Mouse (Mus musculus) heart, embryonic 16.5 days (tissue): ENCODE results near the gene Tbc1d23. TPM values are rescaled to one million over a fixed set of nuclear protein-coding genes. Genes with fewer than 3 reads are reported as not detected.
A peak's percentile ranks its signal among the peaks of the same experiment; 100 is the strongest.

ENCODE experiments used
- ATAC-seq: fragments of 200-750 bp; cut with Nextera tagmentation; replicated peaks from 2 replicates; pipeline ENCODE4 v1.8.0; 2017; ENCODE audit warnings: moderate number of reproducible peaks; ENCODE audit not compliant: insufficient read depth, low FRiP score; ENCODE audit errors: extremely low read depth
- H3K27ac ChIP-seq: fragments of 300-500 bp; sonication (generic); 2 replicates; pipeline ENCODE4 v1.5.1; 2014; ENCODE audit warnings: mild to moderate bottlenecking, low read length, control low read depth, moderate library complexity
- H3K27me3 ChIP-seq: fragments of 300-500 bp; sonication (generic); 2 replicates; pipeline ENCODE4 v1.6.1; 2014; ENCODE audit warnings: low read length, mixed read lengths; ENCODE audit not compliant: control insufficient read depth, insufficient read depth
- H3K36me3 ChIP-seq: fragments of 300-500 bp; sonication (generic); 2 replicates; pipeline ENCODE4 v1.6.1; 2014; ENCODE audit not compliant: control insufficient read depth, insufficient read depth
- H3K4me1 ChIP-seq: fragments of 300-500 bp; sonication (generic); 2 replicates; pipeline ENCODE4 v1.6.1; 2014; ENCODE audit warnings: low read length, mixed read lengths; ENCODE audit not compliant: control insufficient read depth, insufficient read depth
- H3K4me2 ChIP-seq: fragments of 300-500 bp; sonication (generic); 2 replicates; pipeline ENCODE4 v1.6.1; 2014; ENCODE audit warnings: low read depth, mild to moderate bottlenecking, control low read depth, low read length
- H3K4me3 ChIP-seq: fragments of 300-500 bp; sonication (generic); 2 replicates; pipeline ENCODE4 v1.5.1; 2014; ENCODE audit warnings: mild to moderate bottlenecking, control low read depth, low read length
- H3K9ac ChIP-seq: fragments of 300-500 bp; sonication (generic); 2 replicates; pipeline ENCODE4 v1.6.1; 2014; ENCODE audit warnings: low read length, control low read depth
- H3K9me3 ChIP-seq: fragments of 300-500 bp; sonication (generic); replicated peaks from 2 replicates; pipeline ENCODE4 v1.6.1; 2016; ENCODE audit warnings: low read length; ENCODE audit not compliant: control insufficient read depth
- WGBS: fragments of 180-500 bp; shearing (Covaris S2); extraction: QIAGEN DNeasy Blood & Tissue Kit; methylation state at CpG from one replicate; pipeline ENCODE4 v1.1.7; 2014; 5-methylcytosine and 5-hydroxymethylcytosine counted together
- polyA plus RNA-seq: library from polyadenylated mRNA; unstranded; fragments of >200 nt; fragmentation: Nextera tagmentation; extraction: Ambion mirVana; gene quantifications from 2 replicates; pipeline ENCODE4 v1.2.1, GENCODE M21; 2015

Tbc1d23 gene
- 17.1 and 20.0 TPM in 2 replicates for polyA plus RNA-seq

DNA sequence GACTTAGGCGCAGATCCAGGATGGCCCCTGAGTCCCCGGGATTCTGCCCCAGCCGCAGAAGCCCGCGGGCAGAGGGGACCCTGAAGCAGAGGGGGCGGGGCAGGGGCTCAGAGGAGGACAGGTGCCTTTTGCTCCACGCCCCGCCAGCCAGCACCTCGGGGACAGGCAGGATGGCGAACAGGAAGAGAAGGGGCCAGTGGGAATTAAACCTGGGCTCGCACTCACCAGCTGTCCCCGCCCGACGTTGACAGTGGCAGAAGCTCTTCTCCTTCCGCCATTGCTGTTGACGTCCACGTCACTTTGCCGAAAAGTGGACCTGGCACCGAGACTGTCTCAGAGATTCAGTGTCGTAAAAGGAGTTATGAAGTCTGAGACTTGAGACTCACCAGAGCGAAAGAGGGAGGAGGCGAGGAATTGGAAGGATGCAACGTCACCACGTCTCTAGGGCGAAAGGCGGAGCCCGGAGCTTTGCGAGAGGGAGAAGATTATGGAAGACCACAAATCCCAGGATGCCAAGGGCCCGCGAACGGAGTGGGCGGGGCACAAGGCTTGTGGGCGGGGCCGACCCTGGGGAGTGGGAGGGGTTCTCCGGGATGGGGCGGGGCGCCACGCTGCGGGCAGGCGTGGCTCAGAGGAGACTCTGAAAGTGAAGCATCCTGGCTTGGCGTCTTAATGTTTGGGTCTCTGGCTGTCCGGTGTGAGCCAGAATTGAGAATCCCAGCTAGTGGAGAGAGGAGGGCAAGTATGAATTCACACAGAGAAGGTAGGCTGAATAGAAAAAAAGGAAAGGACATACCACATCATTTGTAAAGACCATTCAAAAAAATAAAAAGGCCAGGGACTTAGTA, at the start of gene Tbc1d23:
TSS of gene Tbc1d23 (minus strand) at position 416 of the 848 bp plus-strand sequence.
- H3K36me3 ChIP-seq, result no peaks in the 10 kb centered on the region
- no peaks in the 10 kb centered on the region for H3K9me3 ChIP-seq
- peak within 1 kb of the TSS; percentile 75 for H3K4me2 ChIP-seq
- H3K4me3 ChIP-seq, result peak within 1 kb of the TSS; percentile 96
- H3K27me3 ChIP-seq, result no peaks in the 10 kb centered on the region
- peak; percentile 96 for ATAC-seq
- H3K9ac ChIP-seq, result peak within 1 kb of the TSS; percentile 93
- H3K27ac ChIP-seq, result peak within 1 kb of the TSS; percentile 87
- peaks cover 24% of the 10 kb centered on the region for H3K4me1 ChIP-seq
- WGBS, result under 1% methylated on average over 42 of the region's 42 CpGs

DNA sequence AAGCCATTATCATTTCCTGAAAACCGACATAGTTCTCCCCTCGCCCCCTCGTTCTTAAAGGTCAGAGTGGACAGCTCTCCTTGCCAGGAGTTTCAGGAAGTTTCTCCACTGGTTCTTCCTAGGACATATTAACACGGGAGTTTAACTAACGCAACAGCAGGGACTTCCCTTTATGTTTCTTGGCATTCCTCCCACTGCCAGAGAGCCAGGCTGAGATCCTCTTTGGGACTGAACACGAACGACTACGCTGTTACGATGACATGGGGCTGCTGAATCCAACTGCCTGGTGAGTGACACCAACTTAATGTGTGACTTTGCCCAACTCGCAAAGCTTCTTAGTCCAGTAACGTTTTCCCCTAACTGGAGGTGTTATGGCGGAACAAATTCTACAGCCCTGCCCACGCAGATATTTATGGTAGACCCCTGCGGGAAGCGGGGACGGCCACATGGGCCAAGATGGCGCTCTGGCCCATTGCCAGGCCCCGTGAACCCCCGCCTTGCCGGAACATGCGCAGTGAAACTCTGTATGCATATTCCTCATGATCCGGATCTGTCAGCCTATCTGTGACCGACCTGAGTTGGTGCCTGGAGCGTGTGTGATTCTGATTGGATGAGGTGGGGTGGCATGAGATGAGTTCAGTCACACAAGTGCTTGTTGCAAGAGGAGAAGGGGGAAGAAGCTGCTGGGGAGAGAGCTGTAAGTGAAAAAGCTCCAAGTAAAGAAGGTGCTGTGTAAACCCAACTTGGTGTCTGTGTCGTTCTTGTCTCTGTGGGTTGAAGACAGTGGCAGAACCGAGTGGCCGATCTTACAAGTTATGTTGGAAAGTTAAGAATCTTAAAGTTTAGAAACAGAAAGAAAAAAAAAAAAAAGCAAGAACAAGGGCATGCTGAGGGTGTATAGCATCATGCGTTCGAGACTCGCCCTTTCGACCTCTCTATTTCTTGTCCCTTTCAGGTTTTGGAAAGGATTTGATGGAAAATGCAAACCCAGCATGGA, 49.2 kb upstream of the Tbc1d23 start:
- Histone ChIP-seq H3K27me3 (no peaks in the 10 kb centered on the region), H3K9me3 (no peaks in the 10 kb centered on the region), H3K36me3 (no peaks in the 10 kb centered on the region), H3K4me3 (no peak overlapping the region), H3K27ac (no peak overlapping the region), H3K4me2 (no peak overlapping the region), H3K9ac (no peak overlapping the region), H3K4me1 (no peaks in the 10 kb centered on the region)
- WGBS, result 79% methylated on average over 31 of the region's 31 CpGs
- ATAC-seq, result no peak

DNA sequence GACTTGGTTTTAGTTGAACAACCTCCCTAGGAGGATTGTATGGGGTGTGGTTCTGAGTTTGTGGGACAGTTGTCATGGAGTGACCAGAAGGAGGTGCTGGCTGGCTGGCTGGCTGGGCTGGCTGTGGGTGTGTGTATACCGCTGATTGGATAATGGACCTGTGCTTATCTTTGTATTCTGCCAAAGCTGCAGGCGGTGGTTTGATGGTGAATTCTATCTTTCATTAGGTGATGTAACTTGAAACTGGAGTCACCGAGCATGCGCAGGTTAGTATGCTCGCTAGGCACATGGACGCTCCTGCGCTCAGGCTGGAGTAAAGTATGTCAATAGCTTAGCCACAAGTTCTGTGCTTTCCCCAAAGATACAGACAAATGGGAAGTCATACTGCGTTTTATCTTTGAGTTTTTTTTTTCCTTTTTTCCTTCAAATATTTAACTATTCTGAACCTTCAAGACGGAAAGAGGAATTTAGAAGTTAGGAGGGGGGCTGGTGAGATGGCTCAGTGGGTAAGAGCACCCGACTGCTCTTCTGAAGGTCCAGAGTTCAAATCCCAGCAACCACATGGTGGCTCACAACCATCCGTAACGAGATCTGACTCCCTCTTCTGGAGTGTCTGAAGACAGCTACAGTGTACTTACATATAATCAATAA, 47.8 kb upstream of the Tbc1d23 start:
- no peaks in the 10 kb centered on the region for H3K9me3 ChIP-seq
- no peaks in the 10 kb centered on the region for H3K36me3 ChIP-seq
- no peaks in the 10 kb centered on the region for H3K27me3 ChIP-seq
- H3K4me3 ChIP-seq, result no peak overlapping the region
- WGBS, result 85% methylated on average over 10 of the region's 12 CpGs
- no peak overlapping the region for H3K9ac ChIP-seq
- no peak for ATAC-seq
- no peaks in the 10 kb centered on the region for H3K4me1 ChIP-seq
- no peak overlapping the region for H3K27ac ChIP-seq
- H3K4me2 ChIP-seq, result no peak overlapping the region

DNA sequence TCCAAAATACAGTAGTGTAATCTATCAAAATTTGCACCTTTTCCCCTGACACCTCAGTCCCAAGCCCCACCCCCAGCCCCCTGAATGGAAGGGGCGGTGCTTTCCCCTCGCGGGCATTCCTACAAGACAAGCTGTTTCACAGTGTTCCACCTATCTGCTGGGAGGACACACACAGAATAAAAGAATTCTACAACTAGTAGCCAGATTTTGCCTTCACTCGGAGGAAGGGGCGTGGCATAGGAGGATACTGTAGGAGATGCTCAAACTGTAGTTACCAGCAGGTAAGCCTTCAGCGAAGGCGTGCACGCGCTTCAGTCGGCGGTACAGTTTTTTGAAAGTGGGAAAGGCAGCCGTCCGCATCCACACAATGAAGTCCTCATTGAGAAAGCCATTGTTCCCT, 38.4 kb upstream of the Tbc1d23 start:
- Histone ChIP-seq H3K4me1 (peaks cover 14% of the 10 kb centered on the region), H3K9ac (no peak overlapping the region), H3K27ac (no peak overlapping the region), H3K9me3 (peaks cover under 1% of the 10 kb centered on the region; the same call in 1 of the 2 replicates), H3K4me2 (no peak overlapping the region), H3K4me3 (no peak overlapping the region), H3K36me3 (no peaks in the 10 kb centered on the region), H3K27me3 (no peaks in the 10 kb centered on the region)
- ATAC-seq, result no peak
- 91% methylated on average over 13 of the region's 13 CpGs for WGBS

DNA sequence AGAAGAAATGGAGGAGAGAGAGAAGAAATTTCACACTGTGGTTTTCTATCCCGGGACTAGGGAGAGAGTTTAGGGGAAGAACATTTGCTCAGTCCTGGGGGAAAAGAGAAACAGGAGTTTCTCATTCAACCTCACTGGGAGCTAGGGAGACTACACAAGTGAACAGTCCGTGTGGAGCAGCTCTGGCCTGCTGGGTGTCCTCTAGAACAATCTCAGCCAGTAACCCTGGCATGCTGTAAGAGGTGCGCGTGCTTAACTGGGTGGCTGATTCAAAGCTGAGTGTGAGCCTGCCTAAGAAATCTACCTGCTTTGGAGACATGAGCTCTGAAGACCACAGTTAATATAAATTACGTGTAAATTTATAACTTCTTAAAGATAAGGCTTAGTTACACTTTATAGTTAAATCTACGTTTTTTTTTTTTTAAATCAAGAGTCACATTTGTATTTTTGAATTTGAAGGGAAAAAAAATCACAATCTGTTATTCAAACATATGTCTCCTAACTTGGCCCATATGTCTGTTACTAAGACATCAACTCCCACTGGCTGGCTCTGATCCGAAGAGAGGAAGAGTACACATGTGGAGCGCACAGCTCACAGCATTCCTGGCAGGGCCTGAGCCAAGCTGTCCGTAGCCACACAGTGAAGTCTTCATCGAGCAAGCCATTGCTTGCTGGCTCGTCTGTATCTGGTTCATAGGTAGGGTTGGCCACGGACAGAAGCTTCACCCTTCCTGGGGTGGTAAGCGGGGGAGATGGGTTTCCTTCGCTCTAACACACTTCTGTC, 36.9 kb upstream of the Tbc1d23 start:
- Histone ChIP-seq H3K27me3 (no peaks in the 10 kb centered on the region), H3K9ac (no peak overlapping the region), H3K4me2 (no peak overlapping the region), H3K36me3 (no peaks in the 10 kb centered on the region), H3K4me1 (peaks cover 14% of the 10 kb centered on the region), H3K9me3 (peaks cover 4% of the 10 kb centered on the region; the same call in 1 of the 2 replicates), H3K27ac (no peak overlapping the region), H3K4me3 (no peak overlapping the region)
- ATAC-seq, result no peak
- WGBS, result 82% methylated on average over 14 of the region's 14 CpGs

DNA sequence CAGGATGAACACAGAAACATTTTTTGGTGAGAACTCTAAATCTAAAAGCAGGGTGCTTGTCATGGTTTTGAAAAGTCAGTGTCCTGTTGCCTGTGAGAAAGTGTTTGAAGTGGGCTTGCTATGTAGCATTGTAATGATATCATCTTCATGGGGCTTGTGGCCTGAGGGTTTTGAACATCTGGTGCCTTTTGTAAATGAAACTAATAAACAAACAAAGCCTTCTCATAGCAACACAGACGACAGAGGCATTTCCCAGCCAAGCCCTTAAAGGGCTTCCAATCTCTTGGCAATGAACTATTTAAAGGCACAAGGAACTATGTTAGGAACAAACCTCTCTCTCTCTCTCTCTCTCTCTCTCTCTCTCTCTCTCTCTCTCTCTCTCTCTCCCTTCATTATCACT, 35.8 kb upstream of the Tbc1d23 start:
- Histone ChIP-seq H3K9ac (0 out of 2 replicates have a peak overlapping the region, but pooled peaks have one; percentile 9), H3K4me1 (peaks cover 14% of the 10 kb centered on the region), H3K27ac (peak overlapping the region; percentile 59), H3K27me3 (no peaks in the 10 kb centered on the region), H3K9me3 (peaks cover 4% of the 10 kb centered on the region; the same call in 1 of the 2 replicates), H3K4me3 (no peak overlapping the region), H3K36me3 (no peaks in the 10 kb centered on the region), H3K4me2 (no peak overlapping the region)
- no peak for ATAC-seq
- 4% methylated on average over 1 of the region's 1 CpGs for WGBS

DNA sequence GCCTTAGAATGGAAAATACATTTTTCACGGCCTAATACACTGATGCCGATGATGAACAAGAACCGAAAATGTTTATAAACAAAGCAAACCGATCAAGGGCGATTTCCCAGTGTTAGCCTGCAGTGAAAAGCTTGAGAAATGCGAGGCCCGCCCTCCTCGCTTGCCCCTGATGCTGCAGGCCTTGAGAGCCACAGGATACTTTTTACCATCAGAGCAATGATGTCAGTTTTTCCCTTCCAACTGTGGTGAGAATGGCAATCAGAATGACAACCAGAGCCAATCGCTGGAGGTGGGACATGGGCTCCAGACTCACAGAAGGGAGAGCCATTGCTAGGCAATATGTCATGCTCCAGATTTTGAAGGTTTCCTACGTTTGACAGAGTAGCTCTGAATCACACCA, 28.8 kb upstream of the Tbc1d23 start:
- no peaks in the 10 kb centered on the region for H3K27me3 ChIP-seq
- H3K4me1 ChIP-seq, result no peaks in the 10 kb centered on the region
- H3K4me2 ChIP-seq, result no peak overlapping the region
- H3K9me3 ChIP-seq, result peaks cover 4% of the 10 kb centered on the region; the same call in 1 of the 2 replicates
- no peak for ATAC-seq
- H3K27ac ChIP-seq, result no peak overlapping the region
- no peak overlapping the region for H3K9ac ChIP-seq
- no peak overlapping the region for H3K4me3 ChIP-seq
- WGBS, result 85% methylated on average over 10 of the region's 10 CpGs
- no peaks in the 10 kb centered on the region for H3K36me3 ChIP-seq
